Mouse (Mus musculus): ENCODE measurements around the gene Prop1. TPM values are rescaled to one million over a fixed set of nuclear protein-coding genes. Genes with fewer than 3 reads are reported as not detected.

The Prop1 gene
- not detected in 2 replicates for polyA plus RNA-seq (2015; fragmentation: Nextera tagmentation; extraction: Ambion mirVana)

GRCm38 (mm10) chr11:50953665-50954064, at the start of gene Prop1:
Gene Prop1 (minus strand): TSS chr11:50953765.
- Histone ChIP-seq H3K9ac (replicated peaks; ENCODE audit: low read depth, low read length) (no peak within 1 kb of the TSS), H3K9me3 (ENCODE audit: control insufficient read depth, low read length) (no peaks in the 10 kb centered on the region), H3K36me3 (ENCODE audit: control insufficient read depth, insufficient read depth) (no peaks in the 10 kb centered on the region), H3K27ac (ENCODE audit: low read length) (no peak within 1 kb of the TSS), H3K27me3 (replicated peaks; ENCODE audit: control insufficient read depth, insufficient read depth, low read length) (no peaks in the 10 kb centered on the region), H3K4me2 (ENCODE audit: low read length) (no peak within 1 kb of the TSS), H3K4me3 (replicated peaks; ENCODE audit: low read length) (no peak within 1 kb of the TSS), H3K4me1 (replicated peaks; ENCODE audit: control insufficient read depth, insufficient read depth, low read length) (no peaks in the 10 kb centered on the region)
- ATAC-seq, result no peak
- WGBS, result 57% methylated on average over 6 of the region's 6 CpGs

GRCm38 (mm10) chr11:51003296-51003695, 49.7 kb upstream of the Prop1 start, which contains the start of gene Olfr51:
Gene Olfr51 (plus strand): TSS chr11:51003596.
- H3K4me2 ChIP-seq (ENCODE audit: low read length), result no peak within 1 kb of the TSS
- no peak for ATAC-seq
- no peak within 1 kb of the TSS for H3K27ac ChIP-seq (ENCODE audit: low read length)
- 85% methylated on average over 5 of the region's 5 CpGs for WGBS
- no peaks in the 10 kb centered on the region for H3K9me3 ChIP-seq (ENCODE audit: control insufficient read depth, low read length)
- H3K4me1 ChIP-seq (replicated peaks; ENCODE audit: control insufficient read depth, insufficient read depth, low read length), result no peaks in the 10 kb centered on the region
- H3K27me3 ChIP-seq (replicated peaks; ENCODE audit: control insufficient read depth, insufficient read depth, low read length), result no peaks in the 10 kb centered on the region
- no peaks in the 10 kb centered on the region for H3K36me3 ChIP-seq (ENCODE audit: control insufficient read depth, insufficient read depth)
- H3K9ac ChIP-seq (replicated peaks; ENCODE audit: low read depth, low read length), result no peak within 1 kb of the TSS
- no peak within 1 kb of the TSS for H3K4me3 ChIP-seq (replicated peaks; ENCODE audit: low read length)

DNA sequence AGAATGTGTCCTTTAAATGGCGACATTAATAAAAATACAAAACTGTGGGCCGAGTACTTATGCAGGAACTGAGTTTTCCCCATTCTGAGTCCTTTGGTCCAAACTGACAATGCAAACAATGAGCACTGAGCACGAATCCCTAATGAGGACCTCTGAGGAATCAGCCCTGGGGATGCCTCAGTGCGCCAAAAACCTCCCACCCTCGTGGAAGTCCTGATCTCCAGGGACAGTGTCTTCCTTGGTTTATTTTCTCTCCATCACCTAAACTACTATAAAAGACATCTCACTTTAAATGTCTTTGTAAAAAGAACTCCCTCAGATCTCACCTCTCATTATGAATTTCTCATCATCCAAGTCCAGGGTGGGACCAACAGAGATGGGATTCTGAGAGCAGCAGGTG, 28.1 kb upstream of the Prop1 start, which contains the start of gene Olfr1377:
Gene Olfr1377, plus strand, starts transcription at position 301 of the 400 bp plus-strand sequence.
- Histone ChIP-seq H3K9me3 (ENCODE audit: control insufficient read depth, low read length) (no peaks in the 10 kb centered on the region), H3K27me3 (replicated peaks; ENCODE audit: control insufficient read depth, insufficient read depth, low read length) (no peaks in the 10 kb centered on the region), H3K4me1 (replicated peaks; ENCODE audit: control insufficient read depth, insufficient read depth, low read length) (no peaks in the 10 kb centered on the region), H3K9ac (replicated peaks; ENCODE audit: low read depth, low read length) (no peak within 1 kb of the TSS), H3K4me3 (replicated peaks; ENCODE audit: low read length) (no peak within 1 kb of the TSS), H3K27ac (ENCODE audit: low read length) (no peak within 1 kb of the TSS), H3K36me3 (ENCODE audit: control insufficient read depth, insufficient read depth) (no peaks in the 10 kb centered on the region), H3K4me2 (ENCODE audit: low read length) (no peak within 1 kb of the TSS)
- 56% methylated on average over 5 of the region's 5 CpGs for WGBS
- no peak for ATAC-seq

GRCm38 (mm10) chr11:50977216-50977615, 23.7 kb upstream of the Prop1 start:
- Histone ChIP-seq H3K9ac (replicated peaks; ENCODE audit: low read depth, low read length) (no peak overlapping the region), H3K27ac (ENCODE audit: low read length) (no peak overlapping the region), H3K4me3 (replicated peaks; ENCODE audit: low read length) (no peak overlapping the region), H3K9me3 (ENCODE audit: control insufficient read depth, low read length) (no peaks in the 10 kb centered on the region), H3K4me1 (replicated peaks; ENCODE audit: control insufficient read depth, insufficient read depth, low read length) (no peaks in the 10 kb centered on the region), H3K4me2 (ENCODE audit: low read length) (no peak overlapping the region), H3K36me3 (ENCODE audit: control insufficient read depth, insufficient read depth) (no peaks in the 10 kb centered on the region), H3K27me3 (replicated peaks; ENCODE audit: control insufficient read depth, insufficient read depth, low read length) (no peaks in the 10 kb centered on the region)
- ATAC-seq, result no peak
- 66% methylated on average over 4 of the region's 4 CpGs for WGBS

GRCm38 (mm10) chr11:50966230-50966629, 12.7 kb upstream of the Prop1 start, which contains the start of gene Olfr1378:
Gene Olfr1378 (plus strand): TSS chr11:50966530.
- Histone ChIP-seq H3K36me3 (ENCODE audit: control insufficient read depth, insufficient read depth) (no peaks in the 10 kb centered on the region), H3K9me3 (ENCODE audit: control insufficient read depth, low read length) (no peaks in the 10 kb centered on the region), H3K4me1 (replicated peaks; ENCODE audit: control insufficient read depth, insufficient read depth, low read length) (no peaks in the 10 kb centered on the region), H3K9ac (replicated peaks; ENCODE audit: low read depth, low read length) (no peak within 1 kb of the TSS), H3K27ac (ENCODE audit: low read length) (no peak within 1 kb of the TSS), H3K4me3 (replicated peaks; ENCODE audit: low read length) (no peak within 1 kb of the TSS), H3K4me2 (ENCODE audit: low read length) (no peak within 1 kb of the TSS), H3K27me3 (replicated peaks; ENCODE audit: control insufficient read depth, insufficient read depth, low read length) (no peaks in the 10 kb centered on the region)
- no peak for ATAC-seq
- WGBS, result 87% methylated on average over 11 of the region's 11 CpGs

DNA sequence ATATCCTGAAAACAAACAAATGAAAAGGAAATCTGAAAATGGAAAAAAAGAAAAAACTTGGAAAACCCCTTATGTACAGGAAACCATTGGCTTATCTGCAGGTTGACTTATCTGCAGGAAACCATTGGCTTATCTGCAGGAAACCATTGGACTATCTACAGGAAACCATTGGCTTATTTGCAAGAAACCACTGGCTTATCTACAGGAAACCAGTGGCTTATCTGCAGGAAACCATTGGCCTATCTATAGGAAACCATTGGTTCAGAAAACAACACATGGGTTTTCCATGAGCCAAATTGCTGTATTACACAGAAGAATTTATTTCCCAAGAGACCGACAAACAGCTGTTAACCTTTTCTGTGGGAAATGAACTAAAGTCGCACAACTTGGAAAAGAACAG, 11.3 kb upstream of the Prop1 start:
- 84% methylated on average over 2 of the region's 2 CpGs for WGBS
- no peak overlapping the region for H3K4me3 ChIP-seq (replicated peaks; ENCODE audit: low read length)
- no peaks in the 10 kb centered on the region for H3K36me3 ChIP-seq (ENCODE audit: control insufficient read depth, insufficient read depth)
- H3K9ac ChIP-seq (replicated peaks; ENCODE audit: low read depth, low read length), result no peak overlapping the region
- H3K4me1 ChIP-seq (replicated peaks; ENCODE audit: control insufficient read depth, insufficient read depth, low read length), result no peaks in the 10 kb centered on the region
- no peak for ATAC-seq
- H3K4me2 ChIP-seq (ENCODE audit: low read length), result no peak overlapping the region
- no peaks in the 10 kb centered on the region for H3K9me3 ChIP-seq (ENCODE audit: control insufficient read depth, low read length)
- H3K27me3 ChIP-seq (replicated peaks; ENCODE audit: control insufficient read depth, insufficient read depth, low read length), result no peaks in the 10 kb centered on the region
- H3K27ac ChIP-seq (ENCODE audit: low read length), result no peak overlapping the region

GRCm38 (mm10) chr11:50952290-50952689, 1.3 kb downstream of the Prop1 start:
- 77% methylated on average over 14 of the region's 14 CpGs for WGBS
- Histone ChIP-seq H3K4me2 (ENCODE audit: low read length) (no peak overlapping the region), H3K36me3 (ENCODE audit: control insufficient read depth, insufficient read depth) (no peaks in the 10 kb centered on the region), H3K9me3 (ENCODE audit: control insufficient read depth, low read length) (no peaks in the 10 kb centered on the region), H3K27me3 (replicated peaks; ENCODE audit: control insufficient read depth, insufficient read depth, low read length) (no peaks in the 10 kb centered on the region), H3K9ac (replicated peaks; ENCODE audit: low read depth, low read length) (no peak overlapping the region), H3K4me3 (replicated peaks; ENCODE audit: low read length) (no peak overlapping the region), H3K27ac (ENCODE audit: low read length) (no peak overlapping the region), H3K4me1 (replicated peaks; ENCODE audit: control insufficient read depth, insufficient read depth, low read length) (no peaks in the 10 kb centered on the region)
- no peak for ATAC-seq

GRCm38 (mm10) chr11:50943506-50943905, 10.1 kb downstream of the Prop1 start, which contains the start of gene 4933414I15Rik:
Gene 4933414I15Rik (minus strand): TSS chr11:50943765.
- H3K4me2 ChIP-seq (ENCODE audit: low read length), result no peak within 1 kb of the TSS
- H3K27ac ChIP-seq (ENCODE audit: low read length), result no peak within 1 kb of the TSS
- no peaks in the 10 kb centered on the region for H3K4me1 ChIP-seq (replicated peaks; ENCODE audit: control insufficient read depth, insufficient read depth, low read length)
- 82% methylated on average over 14 of the region's 14 CpGs for WGBS
- ATAC-seq, result no peak
- no peak within 1 kb of the TSS for H3K4me3 ChIP-seq (replicated peaks; ENCODE audit: low read length)
- no peak within 1 kb of the TSS for H3K9ac ChIP-seq (replicated peaks; ENCODE audit: low read depth, low read length)
- no peaks in the 10 kb centered on the region; the same call in 1 of the 2 replicates for H3K27me3 ChIP-seq (replicated peaks; ENCODE audit: control insufficient read depth, insufficient read depth, low read length)
- no peaks in the 10 kb centered on the region for H3K9me3 ChIP-seq (ENCODE audit: control insufficient read depth, low read length)
- no peaks in the 10 kb centered on the region for H3K36me3 ChIP-seq (ENCODE audit: control insufficient read depth, insufficient read depth)

GRCm38 (mm10) chr11:50942386-50942785, 11.2 kb downstream of the Prop1 start:
- WGBS, result 78% methylated on average over 12 of the region's 12 CpGs

More at GRCm38 (mm10) chr11:50942386-50942785, 11.2 kb downstream of the Prop1 start:
- ATAC-seq, result no peak
- H3K4me1 ChIP-seq (replicated peaks; ENCODE audit: control insufficient read depth, insufficient read depth, low read length), result no peaks in the 10 kb centered on the region
- H3K4me2 ChIP-seq (ENCODE audit: low read length), result no peak overlapping the region
- H3K36me3 ChIP-seq (ENCODE audit: control insufficient read depth, insufficient read depth), result no peaks in the 10 kb centered on the region
- no peaks in the 10 kb centered on the region; the same call in 1 of the 2 replicates for H3K27me3 ChIP-seq (replicated peaks; ENCODE audit: control insufficient read depth, insufficient read depth, low read length)
- H3K27ac ChIP-seq (ENCODE audit: low read length), result no peak overlapping the region
- no peak overlapping the region for H3K4me3 ChIP-seq (replicated peaks; ENCODE audit: low read length)
- no peaks in the 10 kb centered on the region for H3K9me3 ChIP-seq (ENCODE audit: control insufficient read depth, low read length)
- H3K9ac ChIP-seq (replicated peaks; ENCODE audit: low read depth, low read length), result no peak overlapping the region

Measured in forebrain, embryonic 16.5 days (tissue).